Mouse (Mus musculus): ENCODE measurements around the gene Adgrl4.

Adgrl4 gene

GRCm38 (mm10) chr3:151505606-151506005, 67.9 kb downstream of the Adgrl4 start:
- no peak for DNase-seq

DNA sequence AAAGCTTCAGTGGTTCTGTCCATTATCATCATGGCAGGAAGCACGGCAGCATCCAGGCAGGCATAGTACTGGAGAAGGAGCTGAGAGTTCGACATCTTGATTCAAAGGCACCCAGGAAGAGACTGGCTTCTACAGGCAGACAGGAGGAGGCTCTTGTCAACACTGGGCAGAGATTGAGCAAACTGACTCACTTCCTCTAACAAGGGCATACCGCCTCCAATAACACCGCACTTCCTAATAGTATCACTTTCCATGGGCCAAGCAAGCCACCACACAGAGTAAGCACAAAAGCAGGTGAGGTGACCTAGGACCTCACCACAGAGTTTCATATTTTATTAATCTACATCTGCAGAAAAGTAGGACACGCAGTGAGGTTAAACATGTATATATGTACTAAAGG, 73.5 kb downstream of the Adgrl4 start:
- DNase-seq = no peak

DNA sequence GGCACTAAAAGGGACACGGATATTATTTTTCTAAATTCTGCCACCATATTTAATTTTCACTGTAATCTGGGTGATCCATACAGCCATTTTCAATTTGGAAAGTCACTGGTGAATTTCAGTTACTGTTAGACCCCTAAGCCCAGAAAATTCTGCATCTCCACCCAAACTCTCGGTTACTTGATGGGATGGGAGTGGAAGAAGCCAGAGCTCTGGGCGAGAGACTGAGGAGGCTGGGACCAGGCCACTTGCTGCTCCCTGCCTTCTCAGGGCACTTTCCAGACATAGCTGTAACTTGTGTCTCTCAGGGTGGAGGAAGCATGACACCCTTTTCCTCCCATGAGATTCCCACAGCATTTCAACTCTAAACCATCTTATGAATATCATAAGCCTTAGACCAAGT, 109.5 kb downstream of the Adgrl4 start:
- DNase-seq = no peak

DNA sequence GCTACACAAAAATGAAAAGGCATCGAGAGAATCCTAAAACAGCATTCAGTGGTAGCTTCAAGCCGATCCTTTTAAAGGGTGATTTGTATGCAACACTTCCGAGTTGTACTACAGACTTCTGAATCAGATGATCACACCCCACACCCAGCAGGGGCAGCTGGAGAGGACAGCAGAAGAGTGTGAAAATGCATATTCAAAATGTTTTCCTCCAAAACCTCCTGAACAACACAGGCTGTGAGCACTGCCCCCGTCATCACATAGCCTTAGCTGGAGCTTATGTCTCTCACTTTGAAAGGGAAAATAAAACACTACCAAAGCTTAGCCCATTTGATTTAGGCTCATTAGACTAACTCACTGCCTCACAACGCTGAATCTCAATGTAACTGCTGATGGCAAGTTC, 113.3 kb downstream of the Adgrl4 start:
- DNase-seq = no peak

- no peak for DNase-seq
These were observed 118.9 kb downstream of the Adgrl4 start for GRCm38 (mm10) chr3:151556635-151557034.

- DNase-seq = no peak
These were observed 119.4 kb downstream of the Adgrl4 start for GRCm38 (mm10) chr3:151557125-151557524.

DNA sequence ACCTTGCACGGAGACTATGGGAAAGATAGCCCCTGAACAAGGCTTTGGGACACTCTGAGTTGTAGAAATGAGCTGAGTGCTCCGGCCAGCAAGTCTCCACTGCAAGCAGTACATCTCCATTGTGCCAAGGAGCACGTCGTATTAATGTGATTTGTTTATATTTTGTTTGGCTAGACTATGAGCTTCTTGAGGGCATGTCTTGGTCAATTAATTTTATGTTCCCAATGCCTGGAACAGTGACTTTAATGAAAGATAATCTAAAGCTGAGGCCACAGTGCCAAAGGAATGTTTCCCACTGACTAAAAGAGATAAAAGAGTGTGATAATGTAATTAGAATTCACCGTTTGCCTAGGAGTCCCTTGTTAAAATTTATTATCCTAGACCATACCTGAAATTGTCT, 119.9 kb downstream of the Adgrl4 start:
- no peak for DNase-seq

GRCm38 (mm10) chr3:151558374-151558773, 120.7 kb downstream of the Adgrl4 start:
- no peak for DNase-seq

DNA sequence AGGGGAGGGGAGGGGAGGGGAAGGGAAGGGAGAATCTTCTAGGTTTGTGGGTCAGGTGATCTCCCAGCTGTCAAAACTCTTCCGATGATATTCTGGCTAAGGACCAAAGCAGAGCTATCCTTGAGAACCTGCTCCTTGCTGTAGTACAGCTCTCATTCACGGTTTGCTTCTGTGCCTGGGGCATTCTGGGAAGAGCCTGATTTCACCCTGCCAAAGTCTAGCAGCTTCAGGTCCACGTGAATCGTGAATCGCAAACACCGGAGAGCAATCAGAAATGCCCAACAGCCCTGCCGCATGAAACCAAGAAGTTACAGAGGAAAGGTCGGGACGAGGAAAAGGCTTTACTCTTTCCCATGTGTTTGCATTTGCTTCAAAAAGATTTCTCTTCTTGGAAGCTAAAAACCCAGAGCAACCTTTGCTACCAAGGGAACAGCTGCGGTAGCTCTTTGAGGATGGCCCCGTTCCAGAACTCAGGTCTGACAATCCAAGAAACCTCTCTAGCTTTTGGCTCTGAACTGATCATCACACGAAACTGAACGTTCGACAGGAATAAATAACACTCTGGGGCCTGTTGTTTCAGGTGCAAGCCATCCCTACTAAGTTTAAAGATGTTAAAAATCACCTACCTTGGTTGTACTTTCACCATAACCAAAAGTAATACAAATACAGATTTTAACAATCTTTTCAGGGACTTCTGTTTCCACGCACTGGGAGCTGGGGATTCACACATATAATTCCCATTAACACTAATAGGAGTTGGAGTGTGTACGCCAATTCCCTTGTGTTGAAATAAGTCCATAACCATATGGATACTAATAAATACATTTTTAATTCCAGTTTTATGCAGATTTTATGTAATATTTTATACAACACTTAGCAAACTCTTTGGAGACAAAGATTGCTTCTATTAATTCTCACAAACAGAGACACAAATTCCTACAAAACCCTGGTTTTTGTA, 128.3 kb downstream of the Adgrl4 start:
- DNase-seq = peak; percentile 6

- peak; percentile 33 for DNase-seq
These were observed 128.9 kb downstream of the Adgrl4 start for GRCm38 (mm10) chr3:151566629-151567028.

GRCm38 (mm10) chr3:151567541-151567940, 129.9 kb downstream of the Adgrl4 start:
- no peak for DNase-seq

- no peak for DNase-seq
These were observed 134.4 kb downstream of the Adgrl4 start for GRCm38 (mm10) chr3:151572089-151572488.

- no peak for DNase-seq
These were observed 137.6 kb downstream of the Adgrl4 start for GRCm38 (mm10) chr3:151575292-151575691.

GRCm38 (mm10) chr3:151576155-151576554, 138.5 kb downstream of the Adgrl4 start:
- DNase-seq = no peak

- peak; percentile 7 for DNase-seq
These were observed 154.2 kb downstream of the Adgrl4 start for GRCm38 (mm10) chr3:151591904-151592303.

Measured in kidney, adult 9 months (tissue).